Mouse (Mus musculus) megakaryocyte, embryonic 14.5 days (primary cell): ENCODE results near the gene Pcf11. TPM values are rescaled to one million over a fixed set of nuclear protein-coding genes. Genes with fewer than 3 reads are reported as not detected.

Source experiments
- H3K27me3 ChIP-seq: replicated peaks from 2 replicates; pipeline ENCODE3; 2012; ENCODE audit warnings: inconsistent platforms
- H3K36me3 ChIP-seq: replicated peaks from 2 replicates; pipeline ENCODE3; 2012; ENCODE audit warnings: low read length, inconsistent platforms, mixed read lengths
- H3K4me1 ChIP-seq: 2 replicates; pipeline ENCODE4 v1.6.1; 2012; ENCODE audit warnings: inconsistent platforms
- H3K4me3 ChIP-seq: replicated peaks from 2 replicates; pipeline ENCODE3; 2012; ENCODE audit warnings: moderate library complexity, mild to moderate bottlenecking, inconsistent platforms
- H3K9me3 ChIP-seq: 2 replicates; pipeline ENCODE4 v1.6.1; 2012; ENCODE audit warnings: inconsistent platforms
- FLI1 ChIP-seq: IDR thresholded peaks from 2 replicates; pipeline ENCODE4 v1.6.1; 2012; ENCODE audit warnings: low read length, inconsistent platforms, mixed read lengths
- GATA1 ChIP-seq: IDR thresholded peaks from 3 replicates; pipeline ENCODE4 v1.6.1; 2012; ENCODE audit warnings: mixed read lengths, low read length, inconsistent platforms, borderline replicate concordance
- polyA plus RNA-seq: library from polyadenylated mRNA; stranded (reverse); fragments of >175 nt; gene quantifications from 2 replicates; pipeline ENCODE4 v1.2.3, GENCODE M21; 2012; ENCODE audit warnings: low replicate concordance; ENCODE audit not compliant: insufficient read depth

Gene Pcf11
- polyA plus RNA-seq, 1 experiment = 25.7 TPM

DNA sequence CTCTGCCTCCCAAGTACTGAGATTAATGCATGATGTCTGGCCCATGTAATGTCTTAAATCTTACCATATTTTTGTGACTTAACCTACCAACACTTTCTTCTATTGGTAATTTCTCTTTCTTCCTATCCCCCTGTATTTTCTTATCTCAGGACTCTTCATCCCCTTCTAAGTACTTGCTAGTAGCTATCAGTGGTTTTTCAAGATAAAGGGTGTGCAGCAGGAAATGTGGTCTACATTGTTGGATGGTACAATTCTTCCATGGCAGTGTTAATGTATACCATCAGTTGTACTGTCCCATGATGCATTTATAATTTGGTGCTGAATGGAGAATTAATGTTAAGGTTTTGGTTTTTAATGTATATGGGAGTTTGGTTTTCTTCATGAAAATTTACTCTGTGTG lies 27.4 kb downstream of the Pcf11 start:
- peaks cover 76% of the 10 kb centered on the region for H3K36me3 ChIP-seq
- H3K4me1 ChIP-seq = peaks cover 36% of the 10 kb centered on the region
- TF ChIP-seq GATA1 (no peak), FLI1 (no peak)
- H3K9me3 ChIP-seq = no peaks in the 10 kb centered on the region
- H3K4me3 ChIP-seq = no peak overlapping the region
- H3K27me3 ChIP-seq = no peaks in the 10 kb centered on the region

DNA sequence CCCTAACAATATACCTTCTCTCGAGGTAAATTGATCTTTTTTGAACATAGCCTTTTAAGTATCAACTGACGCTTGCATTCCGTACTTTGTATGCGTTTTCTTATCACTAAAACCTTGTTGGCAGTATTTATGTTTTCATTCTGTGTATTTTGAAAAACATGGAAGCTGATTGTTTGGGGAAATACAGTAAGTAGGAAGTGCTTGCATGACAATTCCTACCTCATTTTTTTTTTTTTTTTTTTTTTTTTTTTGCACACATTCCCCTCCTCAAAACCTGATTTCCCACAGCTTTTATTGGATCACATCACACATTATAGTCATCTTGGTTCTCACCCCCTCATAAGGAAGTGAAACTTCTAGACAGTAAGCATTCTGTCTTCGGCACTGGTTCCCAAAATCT lies 31.7 kb downstream of the Pcf11 start:
- H3K4me3 ChIP-seq = peak overlapping the region; percentile 97
- peaks cover 46% of the 10 kb centered on the region for H3K4me1 ChIP-seq
- TF ChIP-seq FLI1 = no peak
- no peak for TF ChIP-seq GATA1
- H3K27me3 ChIP-seq = peaks cover 16% of the 10 kb centered on the region
- H3K36me3 ChIP-seq = peaks cover 34% of the 10 kb centered on the region
- no peaks in the 10 kb centered on the region for H3K9me3 ChIP-seq

DNA sequence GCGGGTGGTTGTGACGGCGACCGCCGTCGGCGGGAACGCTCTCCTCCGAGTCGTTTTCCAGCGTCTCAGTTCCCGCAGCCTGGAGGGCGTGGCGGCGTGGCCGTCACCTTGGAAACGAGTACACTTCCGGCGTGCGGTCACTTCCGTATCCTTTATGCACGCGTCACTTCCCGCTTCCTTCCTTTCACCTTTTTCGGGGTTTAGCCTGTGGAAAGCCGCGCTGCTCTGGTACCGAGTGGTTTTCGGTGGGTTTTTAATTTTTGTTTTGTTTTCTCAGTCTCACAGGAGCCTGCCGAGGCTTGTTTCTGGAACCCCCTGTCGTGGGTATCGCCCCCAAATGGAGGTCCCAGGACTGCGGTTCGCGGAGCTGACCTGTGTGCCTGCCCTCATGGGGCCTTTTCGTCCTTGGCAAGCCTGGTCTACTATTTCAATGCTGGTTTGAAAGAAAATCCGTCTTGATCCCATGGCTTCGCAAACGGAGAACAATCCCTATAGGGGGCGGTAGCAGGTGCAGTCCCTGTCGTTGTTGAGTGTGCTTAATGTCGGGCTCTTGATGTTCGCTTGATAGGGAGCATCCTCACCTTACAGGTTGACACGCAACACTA lies 32.6 kb downstream of the Pcf11 start, which contains the start of gene Ankrd42:
TSS of gene Ankrd42 (minus strand) at position 122 of the 605 bp plus-strand sequence.
- Histone ChIP-seq H3K4me1 (peaks cover 37% of the 10 kb centered on the region), H3K4me3 (peak within 1 kb of the TSS; percentile 97), H3K36me3 (peaks cover 24% of the 10 kb centered on the region), H3K9me3 (no peaks in the 10 kb centered on the region), H3K27me3 (peaks cover 20% of the 10 kb centered on the region)
- TF ChIP-seq FLI1 (peak; percentile 69; the same call in 1 of the 2 replicates), GATA1 (no peak)

DNA sequence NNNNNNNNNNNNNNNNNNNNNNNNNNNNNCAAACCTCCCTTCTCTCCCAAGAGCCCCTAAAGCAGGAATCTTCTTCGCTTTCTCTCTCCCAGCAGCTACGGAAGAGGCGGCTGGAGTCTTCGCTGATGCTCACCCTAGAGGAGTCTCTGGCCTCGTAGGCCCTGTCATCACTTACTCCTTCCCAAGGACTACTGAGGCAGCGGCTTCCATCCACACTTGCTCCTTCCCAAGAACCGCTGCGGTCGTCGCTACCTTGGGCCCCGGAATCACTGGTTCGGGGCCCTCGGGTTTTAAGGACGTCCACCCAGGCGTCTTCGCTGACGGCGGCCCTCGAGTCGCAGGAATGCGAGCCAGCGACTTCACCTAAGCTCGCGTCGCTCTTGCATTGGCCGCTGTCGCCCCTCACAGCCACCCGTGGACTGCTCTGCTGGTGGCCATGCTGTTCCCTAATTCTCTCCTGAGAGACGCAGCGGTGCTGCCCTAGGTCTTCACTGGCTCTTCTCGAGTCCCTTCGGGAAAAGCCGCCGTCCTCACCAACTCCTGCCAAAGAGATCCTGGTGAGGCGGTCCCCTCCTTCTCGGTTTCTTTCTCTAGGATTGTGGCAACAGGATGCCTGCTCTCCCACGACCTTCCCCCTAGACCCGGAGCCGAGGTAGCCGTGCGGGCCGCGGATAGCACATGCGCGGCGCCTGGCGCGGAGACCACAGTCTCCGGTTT lies 33.3 kb downstream of the Pcf11 start:
- peaks cover 32% of the 10 kb centered on the region for H3K4me1 ChIP-seq
- H3K9me3 ChIP-seq = no peaks in the 10 kb centered on the region
- peaks cover 18% of the 10 kb centered on the region for H3K36me3 ChIP-seq
- no peak for TF ChIP-seq GATA1
- no peak for TF ChIP-seq FLI1
- peaks cover 20% of the 10 kb centered on the region for H3K27me3 ChIP-seq
- H3K4me3 ChIP-seq = peak overlapping the region; percentile 97

GRCm38 (mm10) chr7:92630167-92630566 lies 39.6 kb downstream of the Pcf11 start:
- Histone ChIP-seq H3K9me3 (no peaks in the 10 kb centered on the region), H3K4me1 (no peaks in the 10 kb centered on the region), H3K4me3 (no peak overlapping the region), H3K36me3 (no peaks in the 10 kb centered on the region), H3K27me3 (peaks cover 15% of the 10 kb centered on the region)
- TF ChIP-seq GATA1 (no peak), FLI1 (no peak)

GRCm38 (mm10) chr7:92624488-92624887 lies 45.2 kb downstream of the Pcf11 start:
- no peaks in the 10 kb centered on the region for H3K9me3 ChIP-seq
- TF ChIP-seq FLI1 (no peak), GATA1 (no peak)
- no peaks in the 10 kb centered on the region for H3K36me3 ChIP-seq
- H3K4me3 ChIP-seq = no peak overlapping the region
- peaks cover 3% of the 10 kb centered on the region; the same call in 1 of the 2 replicates for H3K4me1 ChIP-seq
- H3K27me3 ChIP-seq = peaks cover 2% of the 10 kb centered on the region

DNA sequence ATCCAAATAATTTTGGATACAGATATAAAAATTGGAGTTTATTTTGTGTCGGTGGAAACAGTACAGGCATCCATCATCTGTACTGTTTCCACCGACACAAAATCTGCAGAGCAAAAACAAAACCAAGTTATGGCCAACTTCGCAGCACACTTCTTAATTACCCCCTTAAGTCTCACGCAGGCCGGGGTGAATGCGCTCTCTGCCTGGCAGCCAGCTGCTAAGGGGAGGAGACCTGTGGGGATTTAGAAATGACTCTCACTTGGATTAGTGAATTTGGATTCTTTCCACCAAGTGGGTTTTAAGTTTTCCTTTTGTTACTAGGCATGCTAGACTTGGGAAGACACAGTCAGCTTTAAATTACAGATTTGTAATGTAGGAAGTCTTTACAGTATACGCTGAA lies 58.9 kb downstream of the Pcf11 start:
- Histone ChIP-seq H3K9me3 (no peaks in the 10 kb centered on the region), H3K4me1 (no peaks in the 10 kb centered on the region), H3K4me3 (no peak overlapping the region), H3K36me3 (no peaks in the 10 kb centered on the region), H3K27me3 (no peaks in the 10 kb centered on the region)
- TF ChIP-seq FLI1 (no peak), GATA1 (no peak)

DNA sequence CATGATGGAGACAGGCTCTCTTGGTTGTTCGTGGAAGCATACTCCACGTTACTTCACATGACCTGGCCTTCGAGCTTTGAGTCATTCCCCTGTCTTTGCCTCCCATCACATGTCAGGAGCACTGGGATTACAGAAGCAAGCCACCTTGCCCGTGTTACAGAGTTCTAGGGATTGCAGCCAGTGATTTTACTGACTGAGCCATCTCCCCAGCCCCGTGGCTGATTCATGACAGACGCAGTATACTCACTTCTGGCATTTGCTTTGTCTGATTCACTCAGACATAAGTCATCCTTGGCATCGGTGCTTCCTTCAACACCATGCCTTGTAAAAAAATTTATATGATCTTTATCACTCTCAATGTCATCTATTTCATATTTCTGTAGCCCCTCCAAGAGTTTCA lies 64.8 kb downstream of the Pcf11 start:
- Histone ChIP-seq H3K4me3 (no peak overlapping the region), H3K36me3 (no peaks in the 10 kb centered on the region), H3K27me3 (no peaks in the 10 kb centered on the region), H3K4me1 (no peaks in the 10 kb centered on the region), H3K9me3 (no peaks in the 10 kb centered on the region)
- TF ChIP-seq GATA1 (no peak), FLI1 (no peak)

Other genes starting within 250 kb of the Pcf11 start
- 5.4 TPM in 1 of 2 replicates, not detected in the other for gene Ccdc90b, start 108.8 kb downstream of the Pcf11 start, polyA plus RNA-seq
- gene Ankrd42, start 32.8 kb downstream of the Pcf11 start, polyA plus RNA-seq = not detected in 2 replicates
- not detected in 2 replicates for gene Rab30, start 71.7 kb upstream of the Pcf11 start, polyA plus RNA-seq
- gene Ddias, start 204.3 kb upstream of the Pcf11 start, polyA plus RNA-seq = 0.22 TPM in 1 of 2 replicates, not detected in the other
- 16.8 and 36.1 TPM in 2 replicates for gene Prcp, start 204.5 kb upstream of the Pcf11 start, polyA plus RNA-seq